Comparison of ENCODE assay signal across 9 mouse cellular contexts in the genomic region with DNA sequence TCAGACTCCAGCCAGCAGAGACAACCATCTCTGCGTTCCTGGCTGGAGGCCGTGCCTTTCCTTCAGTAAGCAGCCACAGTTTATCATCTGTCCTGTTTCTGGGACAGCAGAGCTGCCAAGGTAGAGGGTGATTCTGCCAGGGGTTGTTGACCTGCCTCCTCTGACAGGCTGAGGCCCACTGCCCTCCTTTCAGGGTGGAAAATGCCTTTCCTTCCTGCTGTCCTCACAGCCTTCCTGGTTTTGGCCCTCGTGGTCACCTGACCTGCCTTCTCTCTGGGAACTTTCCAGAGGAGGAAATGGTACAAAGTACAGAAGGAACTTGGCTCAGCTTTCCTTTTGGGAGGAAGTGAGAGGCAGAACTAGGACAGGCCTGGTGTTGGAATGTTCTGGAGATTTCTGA. TPM values are rescaled to one million over a fixed set of nuclear protein-coding genes. Genes with fewer than 3 reads are reported as not detected.
DNase-seq lines count a peak whose midpoint lies in the region; ATAC-seq and TF ChIP-seq lines count a peak whose summit lies in the region.
"Had no signal": no experiment of that assay in that cellular context is flagged by ENCODE, and none has a peak within 500 bp of the region (broad histone marks: within the 10 kb centered on the region; RNA-seq: fewer than 3 reads in every experiment).

No protein-coding gene starts in this region.

- H3K27ac ChIP-seq in gastrocnemius, adult 2 months: peak overlapping the region; percentile 90
- H3K27ac ChIP-seq in embryonic facial prominence, embryonic 14.5 days (replicated peaks; ENCODE audit: low read depth, low read length): 0 out of 2 replicates have a peak overlapping the region, but pooled peaks have one; percentile 6

- no peak overlapping the region for H3K9ac ChIP-seq in embryonic facial prominence, embryonic 14.5 days (ENCODE audit: low read depth, low read length)

- no peak overlapping the region for H3K4me2 ChIP-seq in embryonic facial prominence, embryonic 14.5 days (ENCODE audit: low read depth, low read length)

- no peaks in the 10 kb centered on the region for H3K9me3 ChIP-seq in embryonic facial prominence, embryonic 14.5 days (ENCODE audit: control insufficient read depth, low read length)

- TF ChIP-seq CTCF in gastrocnemius, adult 2 months (IDR thresholded peaks at IDR 0.05): no peak

- peak; percentile 66 for DNase-seq in gastrocnemius, adult 2 months
- DNase-seq in gastrocnemius, postnatal 10 days: no peak
- DNase-seq in embryonic facial prominence, embryonic 14.5 days (ENCODE audit: low spot score): no peak
- DNase-seq in kidney, adult 18-20 months: peak; percentile 81
- DNase-seq in lung, postnatal 10 days: peak; percentile 86
- no peak for DNase-seq in cerebellum, postnatal 10 days
- no peak for DNase-seq in cerebellum, adult 11-12 months

- no peaks in the 10 kb centered on the region for H3K27me3 ChIP-seq in embryonic facial prominence, embryonic 14.5 days (replicated peaks; ENCODE audit: control insufficient read depth, insufficient read depth, low read length)

- 80% methylated on average over 3 of the region's 3 CpGs for WGBS in embryonic facial prominence, embryonic 14.5 days

- intact Hi-C loops in gastrocnemius, adult 2 months (cut with DNase I): no loop called here

- H3K4me3 ChIP-seq in gastrocnemius, adult 2 months: peak overlapping the region; percentile 46
- H3K4me3 ChIP-seq in embryonic facial prominence, embryonic 14.5 days (ENCODE audit: low read depth, low read length): no peak overlapping the region

- H3K36me3 ChIP-seq in embryonic facial prominence, embryonic 14.5 days (ENCODE audit: control insufficient read depth, insufficient read depth, low read length): peaks cover 86% of the 10 kb centered on the region

- no peak for ATAC-seq in embryonic facial prominence, embryonic 14.5 days (ENCODE audit: low read depth)
- ATAC-seq in CD4-positive, CD25-positive, alpha-beta regulatory T cell, adult 4 months: no peak

- no peaks in the 10 kb centered on the region for H3K4me1 ChIP-seq in embryonic facial prominence, embryonic 14.5 days (ENCODE audit: control insufficient read depth, insufficient read depth, low read length)

RNA-seq across cellular contexts. Expression of a gene that starts 7.4 kb away (rescaled TPM):
- 1 to 10 TPM; 8.4 to 8.6 TPM for total RNA-seq in gastrocnemius, adult 2 months (2021)
- total RNA-seq in gastrocnemius, postnatal 10 days (2021): 10 to 100 TPM in 1 of 2 experiments, 1 to 10 TPM in 1; 10.0 to 11.4 TPM
- polyA plus RNA-seq in embryonic facial prominence, embryonic 14.5 days (2014; fragmentation: Nextera tagmentation; extraction: Ambion mirVana): 4.1 and 7.4 TPM in 2 replicates
- 1 to 10 TPM in 1 of 2 experiments, not detected in 1; 3.0 TPM for polyA plus RNA-seq in CD4-positive, CD25-positive, alpha-beta regulatory T cell, adult 4 months (2017; shearing (Covaris generic))
- polyA plus RNA-seq: hindbrain, embryonic 11.5 days had no signal

RNA-seq across cellular contexts. Expression of a gene that starts 7.5 kb away (rescaled TPM):
- total RNA-seq in gastrocnemius, adult 2 months (2021): 10 to 100 TPM; 43.5 to 44.5 TPM
- total RNA-seq in gastrocnemius, postnatal 10 days (2021): 10 to 100 TPM; 64.5 to 65.3 TPM
- 261 and 281 TPM in 2 replicates for polyA plus RNA-seq in embryonic facial prominence, embryonic 14.5 days (2014; fragmentation: Nextera tagmentation; extraction: Ambion mirVana)
- polyA plus RNA-seq in CD4-positive, CD25-positive, alpha-beta regulatory T cell, adult 4 months (2017; shearing (Covaris generic)): 100 to 1,000 TPM in 1 of 2 experiments, 10 to 100 TPM in 1; 96.6 to 109 TPM

RNA-seq across cellular contexts. Expression of a gene that starts 8.7 kb away (rescaled TPM):
- total RNA-seq in gastrocnemius, adult 2 months (2021): 10 to 100 TPM; 95.4 to 100.0 TPM
- total RNA-seq in gastrocnemius, postnatal 10 days (2021): 10 to 100 TPM; 81.3 to 85.4 TPM
- polyA plus RNA-seq in embryonic facial prominence, embryonic 14.5 days (2014; fragmentation: Nextera tagmentation; extraction: Ambion mirVana): 66.1 and 69.5 TPM in 2 replicates
- polyA plus RNA-seq in CD4-positive, CD25-positive, alpha-beta regulatory T cell, adult 4 months (2017; shearing (Covaris generic)): 10 to 100 TPM; 42.0 to 65.6 TPM

RNA-seq across cellular contexts. Expression of a gene that starts 31.9 kb away (rescaled TPM):
- 10 to 100 TPM; 30.5 to 36.5 TPM for total RNA-seq in gastrocnemius, adult 2 months (2021)
- 10 to 100 TPM; 70.2 to 71.3 TPM for total RNA-seq in gastrocnemius, postnatal 10 days (2021)
- 135 and 143 TPM in 2 replicates for polyA plus RNA-seq in embryonic facial prominence, embryonic 14.5 days (2014; fragmentation: Nextera tagmentation; extraction: Ambion mirVana)
- 100 to 1,000 TPM; 107 to 179 TPM for polyA plus RNA-seq in CD4-positive, CD25-positive, alpha-beta regulatory T cell, adult 4 months (2017; shearing (Covaris generic))

Comparison
In these comparisons a context has a peak if more than half of its experiments do, and no peak if none do; other contexts are left out.
1. DNase-seq: peak in gastrocnemius, adult 2 months (single experiment), kidney, adult 18-20 months (single experiment) and lung, postnatal 10 days (single experiment); none in gastrocnemius, postnatal 10 days (single experiment), embryonic facial prominence, embryonic 14.5 days (single experiment), cerebellum, postnatal 10 days (0 of 2) and cerebellum, adult 11-12 months (single experiment).